Mouse (Mus musculus): ENCODE data around the gene Tfam. TPM values are rescaled to one million over a fixed set of nuclear protein-coding genes. Genes with fewer than 3 reads are reported as not detected.

Gene Tfam
- polyA plus RNA-seq, 1 experiment from 2014 or later, result 62.6 TPM

- H3K4me2 ChIP-seq, result peak overlapping the region; percentile 47
- WGBS (ENCODE audit: insufficient replicate concordance), result 18% methylated on average over 8 of the region's 8 CpGs
These were observed 19.7 kb downstream of the Tfam start for GRCm38 (mm10) chr10:71218228-71218892.

GRCm38 (mm10) chr10:71215996-71216395, 22.1 kb downstream of the Tfam start:
- Histone ChIP-seq H3K4me1 (ENCODE audit: control insufficient read depth, insufficient read depth, low read length) (no peaks in the 10 kb centered on the region), H3K4me3 (ENCODE audit: low read depth, low read length) (no peak overlapping the region), H3K27ac (ENCODE audit: low read depth, low read length) (no peak overlapping the region), H3K27me3 (ENCODE audit: control insufficient read depth, insufficient read depth, low read length) (no peaks in the 10 kb centered on the region), H3K9ac (ENCODE audit: low read depth, low read length) (no peak overlapping the region), H3K4me2 (no peak overlapping the region), H3K9me3 (replicated peaks; ENCODE audit: control insufficient read depth, low read length) (no peaks in the 10 kb centered on the region), H3K36me3 (ENCODE audit: control insufficient read depth, insufficient read depth, low read length) (no peaks in the 10 kb centered on the region)
- 69% methylated on average over 9 of the region's 9 CpGs for WGBS (ENCODE audit: insufficient replicate concordance)
- ATAC-seq (replicated peaks; ENCODE audit: insufficient number of reproducible peaks, low FRiP score, low TSS enrichment), result no peak

More at GRCm38 (mm10) chr10:71218228-71218892, 19.7 kb downstream of the Tfam start:
- no peak overlapping the region for H3K4me3 ChIP-seq (ENCODE audit: low read depth, low read length)
- H3K4me1 ChIP-seq (ENCODE audit: control insufficient read depth, insufficient read depth, low read length), result no peaks in the 10 kb centered on the region
- peaks cover 9% of the 10 kb centered on the region for H3K36me3 ChIP-seq (ENCODE audit: control insufficient read depth, insufficient read depth, low read length)
- H3K27ac ChIP-seq (ENCODE audit: low read depth, low read length), result no peak overlapping the region
- no peak overlapping the region for H3K9ac ChIP-seq (ENCODE audit: low read depth, low read length)
- no peaks in the 10 kb centered on the region for H3K27me3 ChIP-seq (ENCODE audit: control insufficient read depth, insufficient read depth, low read length)
- peak; percentile 37; the same call in 1 of the 2 replicates for ATAC-seq (replicated peaks; ENCODE audit: insufficient number of reproducible peaks, low FRiP score, low TSS enrichment)
- H3K9me3 ChIP-seq (replicated peaks; ENCODE audit: control insufficient read depth, low read length), result no peaks in the 10 kb centered on the region; the same call in 1 of the 2 replicates

GRCm38 (mm10) chr10:71201512-71201911, 36.6 kb downstream of the Tfam start:
- Histone ChIP-seq H3K4me1 (ENCODE audit: control insufficient read depth, insufficient read depth, low read length) (no peaks in the 10 kb centered on the region), H3K27me3 (ENCODE audit: control insufficient read depth, insufficient read depth, low read length) (no peaks in the 10 kb centered on the region), H3K4me3 (ENCODE audit: low read depth, low read length) (no peak overlapping the region), H3K27ac (ENCODE audit: low read depth, low read length) (no peak overlapping the region), H3K9ac (ENCODE audit: low read depth, low read length) (no peak overlapping the region), H3K36me3 (ENCODE audit: control insufficient read depth, insufficient read depth, low read length) (no peaks in the 10 kb centered on the region), H3K4me2 (no peak overlapping the region), H3K9me3 (replicated peaks; ENCODE audit: control insufficient read depth, low read length) (no peaks in the 10 kb centered on the region)
- WGBS (ENCODE audit: insufficient replicate concordance), result 85% methylated on average over 2 of the region's 2 CpGs
- no peak for ATAC-seq (replicated peaks; ENCODE audit: insufficient number of reproducible peaks, low FRiP score, low TSS enrichment)

DNA sequence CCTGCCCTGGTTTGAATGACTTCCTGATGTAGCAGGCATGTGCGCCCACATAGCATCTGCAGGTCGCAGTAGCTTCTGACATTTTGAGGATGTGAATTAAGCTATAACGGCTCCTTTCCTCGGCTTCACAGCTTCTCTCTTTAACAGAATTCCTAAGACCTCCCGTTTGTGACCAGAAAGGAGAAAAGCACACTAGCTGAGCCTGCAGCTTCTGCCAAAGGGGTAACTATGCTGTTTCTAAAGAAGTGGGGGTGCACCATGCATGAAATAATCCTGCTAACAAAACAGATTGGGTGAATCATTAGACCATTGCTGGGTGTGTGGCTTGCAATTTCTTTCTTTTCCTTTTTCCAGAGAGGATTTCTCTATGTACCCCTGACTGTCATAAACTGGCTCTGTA, 37.1 kb downstream of the Tfam start:
- H3K4me3 ChIP-seq (ENCODE audit: low read depth, low read length), result no peak overlapping the region
- H3K27me3 ChIP-seq (ENCODE audit: control insufficient read depth, insufficient read depth, low read length), result no peaks in the 10 kb centered on the region
- no peak overlapping the region for H3K27ac ChIP-seq (ENCODE audit: low read depth, low read length)
- ATAC-seq (replicated peaks; ENCODE audit: insufficient number of reproducible peaks, low FRiP score, low TSS enrichment), result no peak
- no peak overlapping the region for H3K9ac ChIP-seq (ENCODE audit: low read depth, low read length)
- 69% methylated on average over 5 of the region's 5 CpGs for WGBS (ENCODE audit: insufficient replicate concordance)
- H3K4me1 ChIP-seq (ENCODE audit: control insufficient read depth, insufficient read depth, low read length), result no peaks in the 10 kb centered on the region
- H3K4me2 ChIP-seq, result no peak overlapping the region
- H3K36me3 ChIP-seq (ENCODE audit: control insufficient read depth, insufficient read depth, low read length), result no peaks in the 10 kb centered on the region
- H3K9me3 ChIP-seq (replicated peaks; ENCODE audit: control insufficient read depth, low read length), result no peaks in the 10 kb centered on the region

GRCm38 (mm10) chr10:71198676-71199075, 39.4 kb downstream of the Tfam start:
- no peak for ATAC-seq (replicated peaks; ENCODE audit: insufficient number of reproducible peaks, low FRiP score, low TSS enrichment)
- no peak overlapping the region for H3K4me3 ChIP-seq (ENCODE audit: low read depth, low read length)
- 0 out of 2 replicates have a peak, but pooled peaks cover 2% of the 10 kb centered on the region for H3K4me1 ChIP-seq (ENCODE audit: control insufficient read depth, insufficient read depth, low read length)
- H3K9ac ChIP-seq (ENCODE audit: low read depth, low read length), result no peak overlapping the region
- H3K27me3 ChIP-seq (ENCODE audit: control insufficient read depth, insufficient read depth, low read length), result no peaks in the 10 kb centered on the region
- H3K4me2 ChIP-seq, result no peak overlapping the region
- no peaks in the 10 kb centered on the region for H3K36me3 ChIP-seq (ENCODE audit: control insufficient read depth, insufficient read depth, low read length)
- 74% methylated on average over 8 of the region's 8 CpGs for WGBS (ENCODE audit: insufficient replicate concordance)
- H3K27ac ChIP-seq (ENCODE audit: low read depth, low read length), result no peak overlapping the region
- no peaks in the 10 kb centered on the region for H3K9me3 ChIP-seq (replicated peaks; ENCODE audit: control insufficient read depth, low read length)

- 54% methylated on average over 14 of the region's 14 CpGs for WGBS (ENCODE audit: insufficient replicate concordance)
- Histone ChIP-seq H3K27ac (ENCODE audit: low read depth, low read length) (no peak overlapping the region), H3K9me3 (replicated peaks; ENCODE audit: control insufficient read depth, low read length) (no peaks in the 10 kb centered on the region), H3K36me3 (ENCODE audit: control insufficient read depth, insufficient read depth, low read length) (no peaks in the 10 kb centered on the region), H3K9ac (ENCODE audit: low read depth, low read length) (no peak overlapping the region), H3K27me3 (ENCODE audit: control insufficient read depth, insufficient read depth, low read length) (no peaks in the 10 kb centered on the region), H3K4me2 (no peak overlapping the region), H3K4me1 (ENCODE audit: control insufficient read depth, insufficient read depth, low read length) (peaks cover 10% of the 10 kb centered on the region), H3K4me3 (ENCODE audit: low read depth, low read length) (no peak overlapping the region)
- 0 out of 2 replicates have a peak, but pooled peaks have one; percentile 46 for ATAC-seq (replicated peaks; ENCODE audit: insufficient number of reproducible peaks, low FRiP score, low TSS enrichment)
These were observed 40.9 kb downstream of the Tfam start for GRCm38 (mm10) chr10:71197036-71197785.

- no peaks in the 10 kb centered on the region for H3K9me3 ChIP-seq (replicated peaks; ENCODE audit: control insufficient read depth, low read length)
- peaks cover 13% of the 10 kb centered on the region for H3K4me1 ChIP-seq (ENCODE audit: control insufficient read depth, insufficient read depth, low read length)
- H3K27ac ChIP-seq (ENCODE audit: low read depth, low read length), result no peak overlapping the region
- WGBS (ENCODE audit: insufficient replicate concordance), result 44% methylated on average over 9 of the region's 9 CpGs
- H3K4me3 ChIP-seq (ENCODE audit: low read depth, low read length), result no peak overlapping the region
- no peaks in the 10 kb centered on the region for H3K36me3 ChIP-seq (ENCODE audit: control insufficient read depth, insufficient read depth, low read length)
- peak overlapping the region; percentile 19 for H3K4me2 ChIP-seq
- no peak overlapping the region for H3K9ac ChIP-seq (ENCODE audit: low read depth, low read length)
- no peaks in the 10 kb centered on the region for H3K27me3 ChIP-seq (ENCODE audit: control insufficient read depth, insufficient read depth, low read length)
- no peak for ATAC-seq (replicated peaks; ENCODE audit: insufficient number of reproducible peaks, low FRiP score, low TSS enrichment)
These were observed 42.6 kb downstream of the Tfam start for GRCm38 (mm10) chr10:71195501-71195900.

- Histone ChIP-seq H3K27ac (ENCODE audit: low read depth, low read length) (no peak overlapping the region), H3K36me3 (ENCODE audit: control insufficient read depth, insufficient read depth, low read length) (no peaks in the 10 kb centered on the region), H3K9ac (ENCODE audit: low read depth, low read length) (0 out of 2 replicates have a peak overlapping the region, but pooled peaks have one; percentile 28), H3K4me2 (no peak overlapping the region), H3K9me3 (replicated peaks; ENCODE audit: control insufficient read depth, low read length) (no peaks in the 10 kb centered on the region), H3K4me1 (ENCODE audit: control insufficient read depth, insufficient read depth, low read length) (peaks cover 13% of the 10 kb centered on the region), H3K4me3 (ENCODE audit: low read depth, low read length) (no peak overlapping the region), H3K27me3 (ENCODE audit: control insufficient read depth, insufficient read depth, low read length) (no peaks in the 10 kb centered on the region)
- ATAC-seq (replicated peaks; ENCODE audit: insufficient number of reproducible peaks, low FRiP score, low TSS enrichment), result no peak
- WGBS (ENCODE audit: insufficient replicate concordance), result 80% methylated on average over 7 of the region's 7 CpGs
These were observed 43.4 kb downstream of the Tfam start for GRCm38 (mm10) chr10:71194713-71195112.
